Mouse (Mus musculus): ENCODE data around the gene Ptprm.

DNA sequence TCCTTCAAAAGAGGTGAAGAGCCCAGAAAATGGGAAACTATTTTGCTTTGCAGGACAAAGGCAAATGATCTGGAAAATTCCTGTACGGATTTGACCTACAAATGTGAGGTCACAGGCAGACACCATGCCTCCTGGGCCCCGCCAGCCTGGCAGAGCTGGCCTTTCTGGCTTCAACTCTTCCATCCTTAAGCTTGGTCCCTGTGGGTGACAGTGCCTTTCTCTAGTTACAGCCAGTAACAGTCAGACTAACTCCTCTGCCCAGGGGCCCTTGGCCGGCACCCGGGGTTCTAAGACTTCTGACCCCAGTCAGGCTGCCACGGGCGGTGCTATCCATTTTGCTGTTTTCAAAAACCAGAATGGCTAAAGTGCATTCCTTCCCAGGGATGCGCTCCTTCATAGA lies 217.4 kb downstream of the Ptprm start:
- no peak for TF ChIP-seq CTCF (IDR thresholded peaks at IDR 0.05; ENCODE audit: borderline replicate concordance, extremely low read depth, insufficient read depth, insufficient read length)
- no peak for TF ChIP-seq POLR2A (IDR thresholded peaks at IDR 0.05; ENCODE audit: borderline replicate concordance, extremely low read depth, insufficient read depth, insufficient read length, poor library complexity, severe bottlenecking)

All from brain, embryonic 14.5 days (tissue).